Mouse (Mus musculus) CH12.LX (cell line): ENCODE results near the gene Megf8. TPM values are rescaled to one million over a fixed set of nuclear protein-coding genes. Genes with fewer than 3 reads are reported as not detected.

Experiments used
- DNase-seq: peaks from one replicate; pipeline ENCODE4 v3.0.0-alpha.2; 2013; ENCODE audit errors: extremely low read depth
- H3K27ac ChIP-seq: 2 replicates; pipeline ENCODE4 v1.5.1; 2012; ENCODE audit warnings: low read depth, mild to moderate bottlenecking, control low read depth, moderate library complexity; ENCODE audit not compliant: insufficient read depth
- H3K27me3 ChIP-seq: replicated peaks from 2 replicates; pipeline ENCODE3; 2012; ENCODE audit warnings: inconsistent platforms
- H3K36me3 ChIP-seq, 2 experiments: replicated peaks in 1 of 2; 2 replicates each; pipeline versions ENCODE3 to v1.6.1; 2012; ENCODE audit warnings: inconsistent platforms in 1 of 2, low read length in 1 of 2, mild to moderate bottlenecking in 1 of 2, mixed read lengths in 1 of 2, moderate library complexity in 1 of 2; ENCODE audit not compliant: control insufficient read depth in 1 of 2, insufficient read depth in 1 of 2
- H3K4me1 ChIP-seq, 2 experiments: 2 replicates each; pipeline ENCODE4 v1.6.1; 2012; ENCODE audit warnings: inconsistent platforms in 1 of 2, moderate library complexity in 1 of 2; ENCODE audit not compliant: insufficient read depth in 2 of 2, control insufficient read depth in 1 of 2
- H3K4me2 ChIP-seq: 2 replicates; pipeline ENCODE4 v1.6.1; 2012; ENCODE audit warnings: low read depth, mild to moderate bottlenecking, control low read depth; ENCODE audit not compliant: poor library complexity, insufficient read depth, severe bottlenecking
- H3K4me3 ChIP-seq, 3 experiments: fragments of 150-350 bp in 1 of 3; sonication (generic) in 1 of 3; replicated peaks in 1 of 3; 2 replicates each; pipeline versions ENCODE3 to v1.5.1; 2011 to 2012; ENCODE audit warnings: low read depth in 2 of 3, low read length in 2 of 3, mild to moderate bottlenecking in 2 of 3, moderate library complexity in 2 of 3, control low read depth in 1 of 3, improper control_type of control experiment in 1 of 3, inconsistent platforms in 1 of 3, mixed read lengths in 1 of 3; ENCODE audit not compliant: poor library complexity in 1 of 3
- H3K79me2 ChIP-seq: replicated peaks from 2 replicates; pipeline ENCODE4 v1.6.1; 2012; ENCODE audit warnings: mild to moderate bottlenecking, moderate library complexity; ENCODE audit not compliant: control insufficient read depth, poor library complexity, insufficient read depth, severe bottlenecking; ENCODE audit errors: extremely low read depth
- H3K9ac ChIP-seq: 2 replicates; pipeline ENCODE4 v1.6.1; 2012; ENCODE audit warnings: low read depth, mild to moderate bottlenecking, control low read depth, moderate library complexity; ENCODE audit not compliant: insufficient read depth
- H3K9me3 ChIP-seq: replicated peaks from 2 replicates; pipeline ENCODE3; 2012; ENCODE audit warnings: low read length, inconsistent platforms, mixed read lengths
- BHLHE40 ChIP-seq: IDR thresholded peaks from 2 replicates; pipeline ENCODE4 v1.6.1; 2011; ENCODE audit warnings: mild to moderate bottlenecking, low read depth, low read length, improper control_type of control experiment
- CHD1 ChIP-seq: IDR thresholded peaks from 2 replicates; pipeline ENCODE4 v1.6.1; 2012; ENCODE audit warnings: low read depth, low read length, improper control_type of control experiment, inconsistent platforms
- CHD2 ChIP-seq: IDR thresholded peaks from 2 replicates; pipeline ENCODE4 v1.6.1; 2011; ENCODE audit warnings: low read length, improper control_type of control experiment
- CTCF ChIP-seq, 2 experiments: IDR thresholded peaks in 1 of 2; conservative IDR thresholded peaks in 1 of 2; 2 replicates each; pipeline ENCODE4 v1.5.1; 2011 to 2012; ENCODE audit warnings: low read depth in 2 of 2, low read length in 2 of 2, improper control_type of control experiment in 1 of 2, inconsistent platforms in 1 of 2, mild to moderate bottlenecking in 1 of 2, moderate library complexity in 1 of 2
- E2F4 ChIP-seq: IDR thresholded peaks from 2 replicates; pipeline ENCODE4 v1.6.1; 2011; ENCODE audit warnings: low read depth, low read length, improper control_type of control experiment; ENCODE audit not compliant: insufficient replicate concordance
- ELF1 ChIP-seq: IDR thresholded peaks from 2 replicates; pipeline ENCODE4 v1.6.1; 2014; ENCODE audit warnings: low read depth, mild to moderate bottlenecking, inconsistent platforms, low read length, improper control_type of control experiment
- EP300 ChIP-seq: IDR thresholded peaks from 2 replicates; pipeline ENCODE4 v1.6.1; 2011; ENCODE audit warnings: low read length, improper control_type of control experiment
- ETS1 ChIP-seq: conservative IDR thresholded peaks from 2 replicates; pipeline ENCODE4 v1.6.1; 2012; ENCODE audit warnings: low read depth, mild to moderate bottlenecking, inconsistent platforms, low read length, improper control_type of control experiment, moderate library complexity
- GABPA ChIP-seq: IDR thresholded peaks from 2 replicates; pipeline ENCODE4 v1.6.1; 2012; ENCODE audit warnings: low read depth, low read length, improper control_type of control experiment, inconsistent platforms; ENCODE audit not compliant: insufficient replicate concordance
- HCFC1 ChIP-seq: IDR thresholded peaks from 2 replicates; pipeline ENCODE4 v1.6.1; 2012; ENCODE audit warnings: low read depth, mild to moderate bottlenecking, inconsistent platforms, low read length, improper control_type of control experiment
- IRF4 ChIP-seq: IDR thresholded peaks from 2 replicates; pipeline ENCODE4 v1.6.1; 2014; ENCODE audit warnings: low read depth, mild to moderate bottlenecking, inconsistent platforms, low read length, improper control_type of control experiment
- JUN ChIP-seq: IDR thresholded peaks from 2 replicates; pipeline ENCODE4 v1.6.1; 2011; ENCODE audit warnings: low read depth, mild to moderate bottlenecking, low read length, improper control_type of control experiment, moderate library complexity; ENCODE audit not compliant: insufficient read depth
- JUND ChIP-seq: conservative IDR thresholded peaks from 2 replicates; pipeline ENCODE4 v1.6.1; 2011; ENCODE audit warnings: low read depth, low read length, improper control_type of control experiment
- KAT2A ChIP-seq: IDR thresholded peaks from 2 replicates; pipeline ENCODE4 v1.6.1; 2012; ENCODE audit warnings: low read length, improper control_type of control experiment, inconsistent platforms; ENCODE audit not compliant: insufficient replicate concordance
- MAFK ChIP-seq: IDR thresholded peaks from 2 replicates; pipeline ENCODE4 v1.6.1; 2011; ENCODE audit warnings: low read length, improper control_type of control experiment; ENCODE audit not compliant: insufficient replicate concordance
- MAX ChIP-seq: IDR thresholded peaks from 2 replicates; pipeline ENCODE4 v1.6.1; 2011; ENCODE audit warnings: low read length, improper control_type of control experiment
- MAZ ChIP-seq: IDR thresholded peaks from 2 replicates; pipeline ENCODE4 v1.6.1; 2012; ENCODE audit warnings: low read depth, mild to moderate bottlenecking, inconsistent platforms, low read length, improper control_type of control experiment, moderate library complexity
- MEF2A ChIP-seq: IDR thresholded peaks from 2 replicates; pipeline ENCODE4 v1.6.1; 2014; ENCODE audit warnings: low read depth, mild to moderate bottlenecking, inconsistent platforms, low read length, improper control_type of control experiment, borderline replicate concordance
- MXI1 ChIP-seq: IDR thresholded peaks from 2 replicates; pipeline ENCODE4 v1.6.1; 2011; ENCODE audit warnings: mild to moderate bottlenecking, low read depth, low read length, improper control_type of control experiment
- MYC ChIP-seq: IDR thresholded peaks from 2 replicates; pipeline ENCODE4 v1.6.1; 2011; ENCODE audit warnings: low read depth, mild to moderate bottlenecking, improper control_type of control experiment, low read length
- NELFE ChIP-seq: IDR thresholded peaks from 2 replicates; pipeline ENCODE4 v1.6.1; 2011; ENCODE audit warnings: low read depth, low read length, improper control_type of control experiment
- NRF1 ChIP-seq: IDR thresholded peaks from 2 replicates; pipeline ENCODE4 v1.6.1; 2014; ENCODE audit warnings: low read depth, mild to moderate bottlenecking, inconsistent platforms, low read length, improper control_type of control experiment, moderate library complexity
- PAX5 ChIP-seq: IDR thresholded peaks from 2 replicates; pipeline ENCODE4 v1.6.1; 2012; ENCODE audit warnings: low read length, inconsistent platforms, mixed read lengths
- POLR2A ChIP-seq: IDR thresholded peaks from 2 replicates; pipeline ENCODE4 v1.6.1; 2011; ENCODE audit warnings: low read depth, mild to moderate bottlenecking, improper control_type of control experiment, low read length
- POLR2AphosphoS2 ChIP-seq: IDR thresholded peaks from 2 replicates; pipeline ENCODE4 v1.6.1; 2011; ENCODE audit warnings: low read depth, low read length, improper control_type of control experiment
- RAD21 ChIP-seq: IDR thresholded peaks from 2 replicates; pipeline ENCODE4 v1.6.1; 2011; ENCODE audit warnings: low read depth, mild to moderate bottlenecking, low read length, improper control_type of control experiment, moderate library complexity
- RCOR1 ChIP-seq: conservative IDR thresholded peaks from 2 replicates; pipeline ENCODE4 v1.6.1; 2012; ENCODE audit warnings: low read depth, mild to moderate bottlenecking, inconsistent platforms, low read length, improper control_type of control experiment
- SIN3A ChIP-seq: IDR thresholded peaks from 2 replicates; pipeline ENCODE4 v1.6.1; 2012; ENCODE audit warnings: low read length, improper control_type of control experiment, inconsistent platforms
- SMC3 ChIP-seq: IDR thresholded peaks from 2 replicates; pipeline ENCODE4 v1.6.1; 2011; ENCODE audit warnings: low read depth, low read length, improper control_type of control experiment
- TBP ChIP-seq: conservative IDR thresholded peaks from 2 replicates; pipeline ENCODE4 v1.6.1; 2011; ENCODE audit warnings: low read depth, low read length, improper control_type of control experiment
- TCF12 ChIP-seq: IDR thresholded peaks from 2 replicates; pipeline ENCODE4 v1.6.1; 2014; ENCODE audit warnings: low read depth, mild to moderate bottlenecking, inconsistent platforms, low read length, improper control_type of control experiment
- UBTF ChIP-seq: IDR thresholded peaks from 2 replicates; pipeline ENCODE4 v1.6.1; 2012; ENCODE audit warnings: low read depth, mild to moderate bottlenecking, inconsistent platforms, low read length, improper control_type of control experiment, moderate library complexity
- USF1 ChIP-seq: IDR thresholded peaks from 2 replicates; pipeline ENCODE4 v1.6.1; 2014; ENCODE audit warnings: low read depth, mild to moderate bottlenecking, inconsistent platforms, low read length, improper control_type of control experiment
- USF2 ChIP-seq: conservative IDR thresholded peaks from 2 replicates; pipeline ENCODE4 v1.6.1; 2011; ENCODE audit warnings: low read depth, low read length, improper control_type of control experiment
- ZC3H11A ChIP-seq: IDR thresholded peaks from 2 replicates; pipeline ENCODE4 v1.6.1; 2012; ENCODE audit warnings: low read depth, mild to moderate bottlenecking, inconsistent platforms, low read length, improper control_type of control experiment
- ZKSCAN1 ChIP-seq: IDR thresholded peaks from 2 replicates; pipeline ENCODE4 v1.6.1; 2012; ENCODE audit warnings: low read depth, inconsistent platforms, low read length, improper control_type of control experiment, borderline replicate concordance
- ZMIZ1 ChIP-seq: IDR thresholded peaks from 2 replicates; pipeline ENCODE4 v1.6.1; 2012; ENCODE audit warnings: low read depth, mild to moderate bottlenecking, inconsistent platforms, low read length, improper control_type of control experiment
- ZNF384 ChIP-seq: IDR thresholded peaks from 2 replicates; pipeline ENCODE4 v1.6.1; 2012; ENCODE audit warnings: low read depth, low read length, improper control_type of control experiment, inconsistent platforms
- dilution Hi-C: fragments of 300-500 bp; cut with MboI; formaldehyde crosslinking; loops from 2 replicates; pipeline ENCODE4 v1.14.3; 2020; ENCODE audit warnings: low sequenced_read_pairs; ENCODE audit not compliant: extremely low pct_unique_long_range_greater_than_20kb, extremely low pct_ligation_motif_present
- in situ Hi-C: fragments of 300-500 bp; cut with MboI; formaldehyde crosslinking; loops from 3 replicates; pipeline ENCODE4 v1.14.3; 2019; ENCODE audit warnings: low sequenced_read_pairs, low pct_ligation_motif_present, low pct_unique_long_range_greater_than_20kb, mixed read lengths
- polyA plus RNA-seq: library from polyadenylated mRNA; unstranded; fragments of >175 nt; gene quantifications from 2 replicates; pipeline ENCODE4 v1.2.1, GENCODE M21; 2012; ENCODE audit warnings: low read depth; ENCODE audit not compliant: insufficient read length
- total RNA-seq, 2 experiments: library from RNA; depleted of rRNA; stranded (reverse); fragments of 300-350 nt in 1 of 2; fragments of >200 nt in 1 of 2; gene quantifications; 2 replicates each; pipeline ENCODE4 v1.2.3; 2012 to 2014

Gene Megf8
- total and polyA plus RNA-seq, 3 experiments, result 0.62 to 1.7 (median 1.2) TPM

DNA sequence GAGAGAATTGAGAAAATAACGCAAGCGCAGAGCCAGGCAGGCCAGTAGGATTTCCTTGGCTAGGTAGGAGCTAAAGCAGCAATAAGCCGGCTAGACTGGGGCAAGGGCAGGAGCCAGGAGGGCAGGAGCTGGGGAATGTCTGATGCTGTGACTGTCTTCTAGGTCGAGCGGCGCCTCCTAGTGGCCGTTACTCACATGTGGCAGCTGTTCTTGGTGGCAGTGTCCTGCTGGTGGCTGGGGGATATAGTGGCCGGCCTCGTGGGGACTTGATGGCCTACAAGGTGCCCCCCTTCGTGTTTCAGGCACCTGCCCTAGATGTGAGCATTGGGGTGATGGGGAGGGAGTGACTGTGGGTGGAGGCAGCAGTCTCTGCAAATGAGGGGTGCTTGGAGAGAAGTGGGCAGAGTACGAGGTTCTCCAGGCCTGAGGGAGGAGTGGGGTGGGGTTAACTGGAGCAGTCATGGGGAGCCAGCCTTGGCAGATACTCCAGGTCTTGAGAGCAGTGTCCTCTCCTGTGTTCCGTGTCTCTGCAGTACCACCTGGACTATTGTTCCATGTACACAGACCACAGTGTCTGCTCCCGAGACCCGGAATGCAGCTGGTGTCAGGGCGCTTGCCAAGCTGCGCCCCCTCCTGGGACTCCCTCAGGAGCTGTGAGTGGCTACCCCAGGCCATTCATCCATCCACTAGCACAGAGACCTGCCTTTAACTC lies 16.8 kb downstream of the Megf8 start:
- Histone ChIP-seq H3K4me3 (no peak overlapping the region), H3K4me1 (no peaks in the 10 kb centered on the region), H3K9ac (no peak overlapping the region), H3K4me2 (no peak overlapping the region), H3K36me3 (no peaks in the 10 kb centered on the region), H3K27ac (no peak overlapping the region), H3K9me3 (no peaks in the 10 kb centered on the region), H3K27me3 (peaks cover 26% of the 10 kb centered on the region), H3K79me2 (no peaks in the 10 kb centered on the region)
- dilution Hi-C loops, result no loop called here
- peak; percentile 76 for DNase-seq
- TF ChIP-seq ZKSCAN1 (no peak), GABPA (no peak), EP300 (no peak), TCF12 (0 out of 2 replicates have a peak, but pooled peaks have one; percentile 16), ZNF384 (no peak), MEF2A (no peak), RAD21 (peak; percentile 87), MXI1 (no peak), MYC (peak; percentile 58; the same call in 1 of the 2 replicates), IRF4 (no peak), RCOR1 (no peak), JUND (no peak), MAX (peak; percentile 49), CHD1 (no peak), UBTF (no peak), TBP (no peak), CTCF (conservative IDR thresholded peaks at IDR 0.05 in 1 of 2, IDR thresholded peaks at IDR 0.05 in 1 of 2; ENCODE audit: low read depth in 2 of 2, low read length in 2 of 2) (peak; percentile 54 to 95), ZC3H11A (peak; percentile 54), CHD2 (no peak), JUN (no peak), SMC3 (peak; percentile 94), POLR2AphosphoS2 (no peak), NRF1 (0 out of 2 replicates have a peak, but pooled peaks have one; percentile 36), USF2 (no peak), BHLHE40 (no peak), KAT2A (no peak), USF1 (no peak), POLR2A (no peak), PAX5 (no peak), E2F4 (no peak), MAZ (0 out of 2 replicates have a peak, but pooled peaks have one; percentile 23), ELF1 (no peak), ETS1 (no peak), MAFK (no peak), SIN3A (no peak), ZMIZ1 (no peak), NELFE (no peak; the same call in 1 of the 2 replicates), HCFC1 (no peak)
- in situ Hi-C loops, result no loop called here
